Mouse (Mus musculus) erythroblast, adult 5-6 weeks (primary cell): ENCODE results near the gene Htr1a. TPM values are rescaled to one million over a fixed set of nuclear protein-coding genes. Genes with fewer than 3 reads are reported as not detected.

Experiments used
- ATAC-seq: replicated peaks from 2 replicates; pipeline ENCODE4 v1.8.0; 2016; ENCODE audit warnings: moderate number of reproducible peaks, mild to moderate bottlenecking, moderate TSS enrichment, inconsistent platforms; ENCODE audit not compliant: poor library complexity, low FRiP score, severe bottlenecking
- total RNA-seq, 2 experiments: library from RNA; stranded (forward) in 1 of 2; stranded (reverse) in 1 of 2; fragments of 150-400 nt in 1 of 2; fragments of 200-764, 138-1000 nt in 1 of 2; gene quantifications; 2 replicates each; pipeline versions ENCODE4 v1.2.3 to v1.2.4; 2015 to 2017; ENCODE audit warnings: low replicate concordance in 2 of 2

The Htr1a gene
- total RNA-seq (2015; ENCODE audit: low replicate concordance) (0.58 TPM in 1 of 2 replicates, not detected in the other), total RNA-seq (2017; ENCODE audit: low replicate concordance) (not detected in 2 replicates)

- no peak for ATAC-seq
These were observed at the start of gene Htr1a for GRCm38 (mm10) chr13:105443339-105443738. TSS of gene Htr1a (plus strand) at chr13:105443639.

GRCm38 (mm10) chr13:105411535-105412326 is 31.7 kb upstream of the Htr1a start:
- ATAC-seq, result no peak

- no peak for ATAC-seq
These were observed 31.1 kb upstream of the Htr1a start for GRCm38 (mm10) chr13:105412327-105412722.

GRCm38 (mm10) chr13:105433141-105433540 is 10.3 kb upstream of the Htr1a start:
- no peak for ATAC-seq

GRCm38 (mm10) chr13:105433630-105434029 is 9.8 kb upstream of the Htr1a start:
- ATAC-seq, result no peak

- no peak for ATAC-seq
These were observed 863 bp upstream of the Htr1a start for GRCm38 (mm10) chr13:105442576-105442975.

GRCm38 (mm10) chr13:105443871-105444237 is 415 bp downstream of the Htr1a start:
- ATAC-seq, result no peak

GRCm38 (mm10) chr13:105444238-105444894 is 927 bp downstream of the Htr1a start:
- ATAC-seq, result no peak

- ATAC-seq, result no peak
These were observed 1.4 kb downstream of the Htr1a start for GRCm38 (mm10) chr13:105444895-105445281.

GRCm38 (mm10) chr13:105446239-105446638 is 2.8 kb downstream of the Htr1a start:
- ATAC-seq, result no peak

- ATAC-seq, result no peak
These were observed 4.3 kb downstream of the Htr1a start for GRCm38 (mm10) chr13:105447695-105448094.

- no peak for ATAC-seq
These were observed 8.1 kb downstream of the Htr1a start for GRCm38 (mm10) chr13:105451536-105451935.

Other genes with a start within 250 kb of the Htr1a start
- not detected in 2 replicates for gene Rnf180, start 148.8 kb upstream of the Htr1a start, total RNA-seq (2015; ENCODE audit: low replicate concordance)
- 0.42 and 2.8 TPM in 2 replicates for gene Rnf180, start 148.8 kb upstream of the Htr1a start, total RNA-seq (2017; ENCODE audit: low replicate concordance)